In genomic region chr1:133075651-133076400, GRCm38 (mm10) we compare ENCODE assay signal across 25 mouse cellular contexts. TPM values are rescaled to one million over a fixed set of nuclear protein-coding genes. Genes with fewer than 3 reads are reported as not detected.
A peak's percentile ranks its signal among the peaks of the same experiment; 100 is the strongest.
DNase-seq lines count a peak whose midpoint lies in the region; ATAC-seq and TF ChIP-seq lines count a peak whose summit lies in the region.
"Had no signal": no experiment of that assay in that cellular context is flagged by ENCODE, and none has a peak within 500 bp of the region (broad histone marks: within the 10 kb centered on the region; RNA-seq: fewer than 3 reads in every experiment).

No protein-coding gene starts in this region.

- no peak overlapping the region for H3K4me2 ChIP-seq in forebrain, embryonic 12.5 days
- H3K4me2 ChIP-seq in forebrain, embryonic 16.5 days (ENCODE audit: low read length): no peak overlapping the region
- H3K4me2 ChIP-seq in heart, embryonic 13.5 days: no peak overlapping the region
- H3K4me2 ChIP-seq in intestine, embryonic 16.5 days (ENCODE audit: low read depth, low read length): no peak overlapping the region
- H3K4me2 ChIP-seq in intestine, postnatal 0 days (replicated peaks; ENCODE audit: low read depth): no peak overlapping the region
- H3K4me2 ChIP-seq: embryonic facial prominence, embryonic 15.5 days; hindbrain, embryonic 15.5 days; limb, embryonic 15.5 days; liver, embryonic 15.5 days; midbrain, embryonic 13.5 days; neural tube, embryonic 13.5 days had no signal

- no peak for DNase-seq in heart, adult 8-10 months (ENCODE audit: low spot score)
- DNase-seq in frontal cortex, postnatal 10 days (ENCODE audit: low spot score in 2 of 2): no peak
- DNase-seq: adrenal gland, postnatal 14 days; cerebellum, adult 11 months; cerebellum, postnatal 14 days; embryo, embryonic 11 days; gastrocnemius, postnatal 36 days; kidney, postnatal 36 days; right cerebral cortex, adult 18-20 months; thymus, adult 18-20 months; thymus, postnatal 4 days had no signal

- no peaks in the 10 kb centered on the region for H3K27me3 ChIP-seq in forebrain, embryonic 12.5 days
- H3K27me3 ChIP-seq in forebrain, embryonic 16.5 days (replicated peaks; ENCODE audit: control insufficient read depth, insufficient read depth, low read length): no peaks in the 10 kb centered on the region
- H3K27me3 ChIP-seq in heart, embryonic 13.5 days (replicated peaks): no peaks in the 10 kb centered on the region
- H3K27me3 ChIP-seq in intestine, embryonic 16.5 days (replicated peaks; ENCODE audit: control insufficient read depth, insufficient read depth, low read length): no peaks in the 10 kb centered on the region
- H3K27me3 ChIP-seq in intestine, postnatal 0 days (replicated peaks; ENCODE audit: control insufficient read depth, insufficient read depth, low read length): no peaks in the 10 kb centered on the region
- H3K27me3 ChIP-seq: embryonic facial prominence, embryonic 15.5 days; hindbrain, embryonic 15.5 days; limb, embryonic 15.5 days; midbrain, embryonic 13.5 days; neural tube, embryonic 13.5 days had no signal

- H3K4me3 ChIP-seq in forebrain, embryonic 12.5 days (replicated peaks): no peak overlapping the region
- H3K4me3 ChIP-seq in forebrain, embryonic 16.5 days (replicated peaks; ENCODE audit: low read length): no peak overlapping the region
- H3K4me3 ChIP-seq in heart, embryonic 13.5 days: no peak overlapping the region
- H3K4me3 ChIP-seq in intestine, embryonic 16.5 days (ENCODE audit: low read length): no peak overlapping the region
- no peak overlapping the region for H3K4me3 ChIP-seq in intestine, postnatal 0 days (ENCODE audit: low read depth, low read length)
- H3K4me3 ChIP-seq in brown adipose tissue, adult 24 weeks (ENCODE audit: insufficient read depth, low read depth, low read length): no peak overlapping the region
- H3K4me3 ChIP-seq: embryonic facial prominence, embryonic 15.5 days; hindbrain, embryonic 15.5 days; limb, embryonic 15.5 days; liver, embryonic 15.5 days; midbrain, embryonic 13.5 days; neural tube, embryonic 13.5 days had no signal

- H3K36me3 ChIP-seq in forebrain, embryonic 12.5 days (replicated peaks): peaks cover 67% of the 10 kb centered on the region
- peaks cover 3% of the 10 kb centered on the region; the same call in 1 of the 2 replicates for H3K36me3 ChIP-seq in forebrain, embryonic 16.5 days (ENCODE audit: control insufficient read depth, insufficient read depth)
- H3K36me3 ChIP-seq in heart, embryonic 13.5 days: peaks cover 57% of the 10 kb centered on the region
- peaks cover under 1% of the 10 kb centered on the region; the same call in 1 of the 2 replicates for H3K36me3 ChIP-seq in intestine, embryonic 16.5 days (ENCODE audit: control insufficient read depth, insufficient read depth, low read length)
- peaks cover 22% of the 10 kb centered on the region; the same call in 1 of the 2 replicates for H3K36me3 ChIP-seq in intestine, postnatal 0 days (ENCODE audit: control insufficient read depth, insufficient read depth)
- H3K36me3 ChIP-seq: G1E; liver, embryonic 15.5 days had no signal

- H3K9me3 ChIP-seq in forebrain, embryonic 12.5 days: no peaks in the 10 kb centered on the region
- no peaks in the 10 kb centered on the region for H3K9me3 ChIP-seq in forebrain, embryonic 16.5 days (ENCODE audit: control insufficient read depth, low read length)
- H3K9me3 ChIP-seq in heart, embryonic 13.5 days: no peaks in the 10 kb centered on the region
- no peaks in the 10 kb centered on the region for H3K9me3 ChIP-seq in intestine, embryonic 16.5 days (ENCODE audit: control insufficient read depth, low read length)
- H3K9me3 ChIP-seq in intestine, postnatal 0 days (ENCODE audit: control insufficient read depth): no peaks in the 10 kb centered on the region
- H3K9me3 ChIP-seq: embryonic facial prominence, embryonic 15.5 days; G1E; hindbrain, embryonic 15.5 days; limb, embryonic 15.5 days; liver, embryonic 15.5 days; midbrain, embryonic 13.5 days; neural tube, embryonic 13.5 days had no signal

- no peak for TF ChIP-seq CTCF in intestine, postnatal 0 days (IDR thresholded peaks at IDR 0.05; ENCODE audit: low read depth)

- no peak for ATAC-seq in forebrain, embryonic 12.5 days (ENCODE audit: low FRiP score)
- no peak for ATAC-seq in forebrain, embryonic 16.5 days
- ATAC-seq in heart, embryonic 13.5 days (ENCODE audit: extremely low read depth, insufficient number of reproducible peaks, low FRiP score, low TSS enrichment): no peak
- no peak for ATAC-seq in intestine, embryonic 16.5 days
- no peak for ATAC-seq in intestine, postnatal 0 days
- ATAC-seq: activated CD4-positive, CD25-positive, alpha-beta regulatory T cell, adult 4 months; midbrain, embryonic 13.5 days had no signal

- H3K4me1 ChIP-seq in forebrain, embryonic 12.5 days: peaks cover 47% of the 10 kb centered on the region
- H3K4me1 ChIP-seq in forebrain, embryonic 16.5 days (replicated peaks; ENCODE audit: control insufficient read depth, insufficient read depth, low read length): peaks cover 40% of the 10 kb centered on the region
- peaks cover 68% of the 10 kb centered on the region for H3K4me1 ChIP-seq in heart, embryonic 13.5 days
- peaks cover 40% of the 10 kb centered on the region for H3K4me1 ChIP-seq in intestine, embryonic 16.5 days (ENCODE audit: control insufficient read depth, insufficient read depth, low read length)
- peaks cover 8% of the 10 kb centered on the region; the same call in 1 of the 2 replicates for H3K4me1 ChIP-seq in intestine, postnatal 0 days (replicated peaks; ENCODE audit: control insufficient read depth, insufficient read depth, low read length)
- peaks cover 48% of the 10 kb centered on the region for H3K4me1 ChIP-seq in brown adipose tissue, adult 24 weeks (ENCODE audit: control insufficient read depth, insufficient read depth, insufficient read length, low read length)

- WGBS in forebrain, embryonic 12.5 days: 91% methylated on average over 6 of the region's 6 CpGs
- 86% methylated on average over 6 of the region's 6 CpGs for WGBS in forebrain, embryonic 16.5 days
- 63% methylated on average over 6 of the region's 6 CpGs for WGBS in heart, embryonic 13.5 days
- 69% methylated on average over 6 of the region's 6 CpGs for WGBS in intestine, embryonic 16.5 days
- 77% methylated on average over 6 of the region's 6 CpGs for WGBS in intestine, postnatal 0 days

- H3K9ac ChIP-seq in forebrain, embryonic 12.5 days: no peak overlapping the region
- no peak overlapping the region for H3K9ac ChIP-seq in forebrain, embryonic 16.5 days (replicated peaks; ENCODE audit: low read depth, low read length)
- no peak overlapping the region for H3K9ac ChIP-seq in heart, embryonic 13.5 days
- H3K9ac ChIP-seq in intestine, embryonic 16.5 days (ENCODE audit: low read depth, low read length): no peak overlapping the region
- H3K9ac ChIP-seq in intestine, postnatal 0 days (ENCODE audit: low read depth, low read length): no peak overlapping the region
- H3K9ac ChIP-seq: embryonic facial prominence, embryonic 15.5 days; hindbrain, embryonic 15.5 days; limb, embryonic 15.5 days; liver, embryonic 15.5 days; midbrain, embryonic 13.5 days; neural tube, embryonic 13.5 days had no signal

- peak overlapping the region; percentile 98; the same call in 1 of the 2 replicates for H3K27ac ChIP-seq in forebrain, embryonic 12.5 days
- H3K27ac ChIP-seq in forebrain, embryonic 16.5 days (ENCODE audit: low read length): no peak overlapping the region
- H3K27ac ChIP-seq in heart, embryonic 13.5 days (replicated peaks): peak overlapping the region; percentile 81
- peak overlapping the region; percentile 66; the same call in 1 of the 2 replicates for H3K27ac ChIP-seq in intestine, embryonic 16.5 days (ENCODE audit: low read length)
- no peak overlapping the region for H3K27ac ChIP-seq in intestine, postnatal 0 days (ENCODE audit: low read depth, low read length)
- H3K27ac ChIP-seq in brown adipose tissue, adult 24 weeks (replicated peaks; ENCODE audit: low read depth, low read length): peak overlapping the region; percentile 93
- H3K27ac ChIP-seq: embryonic facial prominence, embryonic 15.5 days; hindbrain, embryonic 15.5 days; limb, embryonic 15.5 days; liver, embryonic 15.5 days had no signal

RNA-seq across cellular contexts. Expression of gene Pik3c2b, which starts 30.4 kb away (rescaled TPM):
- 21.3 and 22.0 TPM in 2 replicates for polyA plus RNA-seq in forebrain, embryonic 12.5 days (2016; fragmentation: Nextera tagmentation; extraction: Ambion mirVana)
- polyA plus RNA-seq in forebrain, embryonic 16.5 days (2015; fragmentation: Nextera tagmentation; extraction: Ambion mirVana): 16.0 and 17.9 TPM in 2 replicates
- 8.5 and 9.5 TPM in 2 replicates for polyA plus RNA-seq in heart, embryonic 13.5 days (2015; fragmentation: Nextera tagmentation; extraction: Ambion mirVana)
- 10 to 100 TPM; 19.2 to 20.8 (median 19.9) TPM for total RNA-seq in heart, adult 8-10 months (2022)
- polyA plus RNA-seq in intestine, embryonic 16.5 days (2015; fragmentation: Nextera tagmentation; extraction: Ambion mirVana): 5.2 and 5.3 TPM in 2 replicates
- polyA plus RNA-seq in intestine, postnatal 0 days (2015; fragmentation: Nextera tagmentation; extraction: Ambion mirVana): 3.1 TPM in 2 replicates
- polyA plus RNA-seq in brown adipose tissue, adult 24 weeks (2012; ENCODE audit: insufficient read depth, insufficient read length, missing spikeins): 1.1 and 1.5 TPM in 2 replicates
- polyA plus RNA-seq: G1E had no signal

RNA-seq across cellular contexts. Expression of gene Mdm4, which starts 45.5 kb away (rescaled TPM):
- polyA plus RNA-seq in forebrain, embryonic 12.5 days (2016; fragmentation: Nextera tagmentation; extraction: Ambion mirVana): 52.8 and 53.1 TPM in 2 replicates
- polyA plus RNA-seq in forebrain, embryonic 16.5 days (2015; fragmentation: Nextera tagmentation; extraction: Ambion mirVana): 42.5 and 50.6 TPM in 2 replicates
- polyA plus RNA-seq in heart, embryonic 13.5 days (2015; fragmentation: Nextera tagmentation; extraction: Ambion mirVana): 19.2 and 23.4 TPM in 2 replicates
- total RNA-seq in heart, adult 8-10 months (2022): 10 to 100 TPM; 19.5 to 30.7 (median 22.6) TPM
- polyA plus RNA-seq in intestine, embryonic 16.5 days (2015; fragmentation: Nextera tagmentation; extraction: Ambion mirVana): 19.1 and 24.1 TPM in 2 replicates
- polyA plus RNA-seq in intestine, postnatal 0 days (2015; fragmentation: Nextera tagmentation; extraction: Ambion mirVana): 10.0 and 13.1 TPM in 2 replicates
- polyA plus RNA-seq in brown adipose tissue, adult 24 weeks (2012; ENCODE audit: insufficient read depth, insufficient read length, missing spikeins): 12.0 and 13.5 TPM in 2 replicates

RNA-seq across cellular contexts. Expression of gene Ppp1r15b, which starts 55.1 kb away (rescaled TPM):
- 58.3 and 63.5 TPM in 2 replicates for polyA plus RNA-seq in forebrain, embryonic 12.5 days (2016; fragmentation: Nextera tagmentation; extraction: Ambion mirVana)
- 36.3 and 40.3 TPM in 2 replicates for polyA plus RNA-seq in forebrain, embryonic 16.5 days (2015; fragmentation: Nextera tagmentation; extraction: Ambion mirVana)
- 24.2 and 24.8 TPM in 2 replicates for polyA plus RNA-seq in heart, embryonic 13.5 days (2015; fragmentation: Nextera tagmentation; extraction: Ambion mirVana)
- total RNA-seq in heart, adult 8-10 months (2022): 10 to 100 TPM; 20.8 to 24.3 (median 21.7) TPM
- polyA plus RNA-seq in intestine, embryonic 16.5 days (2015; fragmentation: Nextera tagmentation; extraction: Ambion mirVana): 48.0 and 53.7 TPM in 2 replicates
- 28.5 and 33.0 TPM in 2 replicates for polyA plus RNA-seq in intestine, postnatal 0 days (2015; fragmentation: Nextera tagmentation; extraction: Ambion mirVana)
- 61.9 and 64.2 TPM in 2 replicates for polyA plus RNA-seq in brown adipose tissue, adult 24 weeks (2012; ENCODE audit: insufficient read depth, insufficient read length, missing spikeins)

Comparison
In these comparisons a context has a peak if more than half of its experiments do, and no peak if none do; other contexts are left out.
1. H3K27ac ChIP-seq: peak in forebrain, embryonic 12.5 days (single experiment), heart, embryonic 13.5 days (single experiment), intestine, embryonic 16.5 days (single experiment) and brown adipose tissue, adult 24 weeks (single experiment); none in forebrain, embryonic 16.5 days (single experiment) and intestine, postnatal 0 days (single experiment).